Mouse (Mus musculus) brain, adult 10 weeks (tissue): ENCODE data around the gene Pold3. TPM values are rescaled to one million over a fixed set of nuclear protein-coding genes. Genes with fewer than 3 reads are reported as not detected.

Experiments used
- polyA plus RNA-seq: library from polyadenylated mRNA; stranded (reverse); fragments of 350-450 nt; fragmentation: Illumina TruSeq; extraction: RNeasy Lipid Tissue Mini Kit (QIAGEN cat#74804); gene quantifications from one replicate; pipeline ENCODE4 v1.2.3, GENCODE M21; 2015; ENCODE audit warnings: low read depth, low replicate concordance

The Pold3 gene
- 25.4 TPM for polyA plus RNA-seq

DNA sequence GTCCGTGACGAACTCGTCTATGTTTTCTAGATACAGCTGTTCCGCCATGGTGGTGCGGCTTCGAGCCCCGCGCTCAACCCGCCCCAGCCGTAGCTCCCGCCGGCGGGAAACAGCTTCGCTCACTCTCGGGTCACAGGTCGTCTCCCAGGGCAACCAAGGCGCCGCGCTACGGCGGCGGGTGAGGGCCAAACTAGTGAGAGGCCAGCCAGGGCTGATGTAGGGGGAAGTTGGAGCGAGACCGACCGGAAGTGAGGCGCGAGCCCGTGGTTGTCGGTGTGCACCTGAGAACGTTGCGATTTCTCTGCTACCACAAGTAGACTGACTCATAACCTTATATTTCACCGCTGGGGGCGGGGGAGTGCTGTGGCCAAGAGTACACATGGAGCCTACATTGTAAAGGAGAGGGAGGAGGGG lies at the start of gene Pold3:
Gene Pold3 (minus strand): TSS at position 190 of the 414 bp plus-strand sequence.

DNA sequence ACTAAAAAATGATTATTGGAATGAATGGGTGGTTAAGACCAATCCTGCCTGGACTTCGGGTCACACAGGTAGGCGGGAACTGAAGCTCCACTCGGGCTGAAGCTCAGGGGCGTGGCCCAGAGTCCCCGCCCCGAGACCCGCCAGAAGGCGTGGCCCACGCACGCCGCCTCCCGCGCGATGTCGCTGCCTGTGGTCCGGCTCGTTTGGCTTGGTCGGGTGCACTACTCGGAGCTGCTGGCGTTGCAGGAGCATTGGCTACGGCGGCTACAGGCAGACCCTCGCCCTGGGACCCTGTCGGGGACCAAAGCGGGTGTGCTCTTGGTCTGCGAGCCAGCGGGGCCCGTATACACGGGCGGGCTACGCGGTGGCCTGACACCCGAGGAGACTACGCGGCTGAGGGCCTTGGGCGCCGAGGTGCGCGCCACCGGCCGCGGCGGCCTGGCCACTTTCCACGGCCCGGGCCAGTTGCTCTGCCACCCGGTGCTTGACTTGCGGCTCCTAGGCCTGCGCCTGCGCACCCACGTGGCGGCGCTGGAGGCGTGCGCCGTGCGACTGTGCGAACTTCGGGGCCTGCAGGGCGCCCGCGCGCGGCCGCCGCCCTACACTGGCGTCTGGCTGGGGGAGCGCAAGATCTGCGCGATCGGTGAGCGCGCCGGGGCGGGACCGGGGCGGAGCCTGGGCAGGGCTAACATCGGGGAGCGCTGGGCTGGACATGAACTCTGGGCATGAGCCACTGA lies 37.9 kb upstream of the Pold3 start, which contains the start of gene Lipt2:
Gene Lipt2 (plus strand): TSS at position 173 of the 737 bp plus-strand sequence.

Other genes starting within 250 kb of the Pold3 start
- gene Rnf169, start 141.1 kb downstream of the Pold3 start, polyA plus RNA-seq = 18.1 TPM
- gene Chrdl2, start 115.4 kb downstream of the Pold3 start, polyA plus RNA-seq = not detected
- gene Lipt2, start 37.7 kb upstream of the Pold3 start, polyA plus RNA-seq = 7.9 TPM
- gene Kcne3, start 54.9 kb upstream of the Pold3 start, polyA plus RNA-seq = 0.57 TPM
- 125 TPM for gene Pgm2l1, start 105.8 kb upstream of the Pold3 start, polyA plus RNA-seq
- 4.4 TPM for gene P4ha3, start 164.0 kb upstream of the Pold3 start, polyA plus RNA-seq